Mouse (Mus musculus) G1E (cell line): Measurements from ENCODE around the gene Cep152. TPM values are rescaled to one million over a fixed set of nuclear protein-coding genes. Genes with fewer than 3 reads are reported as not detected.

Experiments
- ATAC-seq: 2 replicates; pipeline ENCODE4 v1.8.0; 2016; ENCODE audit warnings: mild to moderate bottlenecking; ENCODE audit not compliant: insufficient number of reproducible peaks, poor library complexity, low FRiP score, severe bottlenecking; ENCODE audit errors: extremely low read depth
- DNase-seq: peaks from one replicate; pipeline ENCODE4 v3.0.0; 2012; ENCODE audit warnings: low spot score
- H3K27me3 ChIP-seq: 2 replicates; pipeline ENCODE4 v1.6.1; 2012; ENCODE audit warnings: mild to moderate bottlenecking, low read length, inconsistent platforms; ENCODE audit not compliant: insufficient read depth
- H3K36me3 ChIP-seq: replicated peaks from 2 replicates; pipeline ENCODE3; 2012; ENCODE audit warnings: mild to moderate bottlenecking, inconsistent platforms
- H3K4me1 ChIP-seq: 2 replicates; pipeline ENCODE4 v1.6.1; 2012; ENCODE audit warnings: low read depth, low read length, inconsistent platforms, mixed read lengths; ENCODE audit not compliant: insufficient read depth
- H3K4me3 ChIP-seq: 2 replicates; pipeline ENCODE4 v1.5.1; 2012; ENCODE audit warnings: low read depth, mild to moderate bottlenecking, inconsistent platforms, low read length, moderate library complexity, mixed read lengths
- H3K9me3 ChIP-seq: replicated peaks from 2 replicates; pipeline ENCODE4 v1.6.1; 2012; ENCODE audit warnings: inconsistent platforms
- CTCF ChIP-seq: IDR thresholded peaks from 2 replicates; pipeline ENCODE4 v1.5.1; 2012; ENCODE audit warnings: low read depth, low read length, inconsistent platforms, mixed read lengths
- GATA1 ChIP-seq: IDR thresholded peaks from 2 replicates; pipeline ENCODE4 v1.6.1; 2012; ENCODE audit warnings: borderline replicate concordance, low read length, inconsistent platforms, mixed read lengths
- GATA2 ChIP-seq: IDR thresholded peaks from 2 replicates; pipeline ENCODE4 v1.6.1; 2012; ENCODE audit warnings: low read depth, low read length, inconsistent platforms, borderline replicate concordance
- POLR2AphosphoS5 ChIP-seq: IDR thresholded peaks from 2 replicates; pipeline ENCODE4 v1.6.1; 2012; ENCODE audit warnings: low read depth, low read length, inconsistent platforms; ENCODE audit not compliant: insufficient replicate concordance
- TAL1 ChIP-seq: conservative IDR thresholded peaks from 2 replicates; pipeline ENCODE4 v1.6.1; 2012; ENCODE audit warnings: low read depth, low read length, inconsistent platforms, mixed read lengths
- polyA plus RNA-seq: library from polyadenylated mRNA; stranded (reverse); fragments of >175 nt; gene quantifications from 2 replicates; pipeline ENCODE4 v1.2.3, GENCODE M21; 2012
- total RNA-seq, 2 experiments: library from RNA; stranded (forward) in 1 of 2; stranded (reverse) in 1 of 2; fragments of 200-1000 nt in 1 of 2; fragments of >200 nt in 1 of 2; fragmentation: Nextera tagmentation in 1 of 2; gene quantifications; 2 replicates each; pipeline ENCODE4 v1.2.3; 2014 to 2017

The Cep152 gene
- total and polyA plus RNA-seq, 3 experiments = 2.3 to 17.6 (median 8.0) TPM

DNA sequence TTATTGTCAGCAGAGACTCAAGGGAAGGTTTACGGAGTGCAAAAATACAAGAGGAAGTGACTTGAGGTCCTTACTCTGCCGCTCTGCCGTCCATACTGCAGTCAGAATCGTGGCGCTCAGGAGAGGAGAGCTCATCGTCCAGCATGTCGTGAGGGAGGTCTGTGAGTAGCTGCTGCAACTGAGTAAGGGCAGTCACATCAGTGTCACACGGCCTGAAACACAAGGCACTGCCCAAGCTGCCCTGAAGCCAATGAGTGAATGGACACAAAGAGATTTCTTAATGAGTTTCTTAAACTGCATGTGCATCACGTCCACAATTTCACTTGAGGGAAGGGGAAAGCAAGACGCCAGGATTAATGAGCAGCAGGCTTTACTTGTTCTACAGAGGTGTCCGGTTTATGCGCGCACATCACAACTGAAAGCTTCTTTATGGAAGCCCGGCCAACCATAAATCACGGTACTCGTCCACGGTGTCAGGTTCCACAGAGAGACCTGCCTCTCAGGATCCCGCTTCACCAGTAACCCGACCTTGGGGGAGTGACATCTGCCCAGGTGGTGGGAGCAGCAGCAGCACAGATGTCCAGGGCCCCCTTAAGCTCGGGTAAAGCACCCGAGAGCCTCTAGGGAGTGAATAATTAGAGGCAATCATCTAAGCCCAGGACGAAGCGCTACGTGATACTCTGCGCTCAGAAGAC is 4.6 kb downstream of the Cep152 start:
- Histone ChIP-seq H3K4me1 (peaks cover 20% of the 10 kb centered on the region), H3K4me3 (no peak overlapping the region), H3K27me3 (no peaks in the 10 kb centered on the region), H3K9me3 (no peaks in the 10 kb centered on the region), H3K36me3 (peaks cover 71% of the 10 kb centered on the region)
- ATAC-seq (no peak), DNase-seq (no peak)
- TF ChIP-seq TAL1 (no peak), GATA1 (no peak), GATA2 (no peak), CTCF (no peak), POLR2AphosphoS5 (no peak)

DNA sequence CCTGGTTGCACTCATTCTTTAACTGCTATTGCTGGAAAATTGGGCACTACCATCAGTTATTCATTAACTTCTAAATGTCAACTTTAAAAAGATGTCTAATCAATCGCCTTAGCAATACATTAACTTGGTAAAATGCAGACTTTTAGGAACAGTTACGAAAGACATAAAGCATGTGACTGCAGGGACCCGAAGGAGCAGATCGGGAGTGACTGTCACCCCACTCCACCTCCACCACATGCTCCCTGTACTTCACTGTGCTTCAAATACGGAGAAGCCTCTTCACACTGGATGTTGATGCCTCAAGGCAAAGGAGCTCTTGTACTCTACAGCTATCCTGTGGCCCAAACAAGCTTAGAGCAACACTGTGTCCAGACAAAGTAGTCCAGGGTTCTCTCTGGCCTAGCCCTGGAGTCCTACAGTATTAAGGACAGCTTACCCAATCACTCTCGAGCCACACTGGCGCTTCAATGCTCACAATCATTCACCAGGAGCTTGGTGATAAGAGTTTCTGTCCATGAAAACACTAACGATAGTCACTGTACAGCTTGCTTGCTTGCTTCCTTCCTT is 9.0 kb downstream of the Cep152 start:
- Histone ChIP-seq H3K9me3 (no peaks in the 10 kb centered on the region), H3K36me3 (peaks cover 94% of the 10 kb centered on the region), H3K4me1 (no peaks in the 10 kb centered on the region), H3K27me3 (no peaks in the 10 kb centered on the region), H3K4me3 (no peak overlapping the region)
- ATAC-seq = no peak
- TF ChIP-seq GATA1 = no peak
- TF ChIP-seq POLR2AphosphoS5 = no peak
- TF ChIP-seq TAL1 = no peak
- no peak for TF ChIP-seq GATA2
- no peak for TF ChIP-seq CTCF
- DNase-seq = no peak

DNA sequence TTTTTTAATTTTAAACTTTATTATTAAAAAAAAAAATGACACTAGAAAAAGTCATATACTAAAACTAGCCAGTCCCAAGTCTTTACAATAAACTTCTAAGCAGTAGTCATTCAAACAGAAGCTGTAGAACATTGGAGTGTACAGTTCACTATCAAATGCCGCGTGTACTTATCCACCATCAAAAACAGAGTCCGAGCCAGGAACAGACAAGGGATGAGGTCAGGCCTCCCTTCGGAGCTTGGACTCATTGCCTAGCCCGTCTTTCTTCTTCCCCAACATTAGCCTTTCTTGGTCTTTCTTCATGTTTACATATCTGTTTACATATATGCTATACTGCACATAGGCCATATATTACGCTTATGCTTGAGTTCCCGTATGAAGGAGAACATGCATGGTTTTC is 9.5 kb downstream of the Cep152 start:
- ATAC-seq (no peak), DNase-seq (no peak)
- H3K4me3 ChIP-seq = no peak overlapping the region
- TF ChIP-seq GATA2 = no peak
- no peak for TF ChIP-seq TAL1
- TF ChIP-seq GATA1 = no peak
- no peak for TF ChIP-seq CTCF
- TF ChIP-seq POLR2AphosphoS5 = no peak
- no peaks in the 10 kb centered on the region for H3K4me1 ChIP-seq
- no peaks in the 10 kb centered on the region for H3K27me3 ChIP-seq
- H3K9me3 ChIP-seq = no peaks in the 10 kb centered on the region
- peaks cover 93% of the 10 kb centered on the region for H3K36me3 ChIP-seq

DNA sequence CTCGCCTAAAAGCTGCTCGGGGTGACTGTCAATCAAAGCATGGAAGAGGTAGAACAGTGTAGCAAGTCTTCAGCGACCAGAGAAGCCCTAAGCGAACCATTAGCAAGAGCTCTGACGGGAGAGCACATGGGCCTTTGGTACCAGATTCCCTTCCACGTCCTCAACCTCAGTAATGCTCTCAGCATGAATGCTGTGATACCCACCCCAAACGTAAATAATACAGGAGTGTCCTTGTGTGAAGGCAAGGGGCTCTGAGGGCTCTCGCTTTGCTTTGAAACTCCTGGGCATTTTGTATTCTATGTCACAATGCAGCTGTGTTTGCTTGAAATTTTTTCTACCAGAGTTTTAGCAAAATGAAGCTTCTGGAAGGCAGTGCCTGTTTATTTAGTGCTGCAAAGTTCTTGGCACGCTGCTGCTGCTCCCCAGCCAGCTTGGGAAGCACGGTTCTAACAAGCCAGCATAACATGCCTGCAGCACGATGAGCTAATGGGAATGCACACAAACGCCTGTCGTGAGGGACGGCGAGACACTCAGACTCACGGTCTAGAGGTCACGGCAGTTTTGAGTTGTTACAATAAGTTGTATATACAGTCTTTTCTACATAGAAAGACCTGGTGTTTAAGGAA is 18.6 kb downstream of the Cep152 start:
- no peak for ATAC-seq
- H3K9me3 ChIP-seq = no peaks in the 10 kb centered on the region
- no peak for DNase-seq
- no peak overlapping the region for H3K4me3 ChIP-seq
- no peaks in the 10 kb centered on the region for H3K4me1 ChIP-seq
- peaks cover 90% of the 10 kb centered on the region for H3K36me3 ChIP-seq
- no peak for TF ChIP-seq POLR2AphosphoS5
- no peak for TF ChIP-seq TAL1
- TF ChIP-seq GATA2 = no peak
- no peak for TF ChIP-seq CTCF
- no peak for TF ChIP-seq GATA1
- no peaks in the 10 kb centered on the region for H3K27me3 ChIP-seq

DNA sequence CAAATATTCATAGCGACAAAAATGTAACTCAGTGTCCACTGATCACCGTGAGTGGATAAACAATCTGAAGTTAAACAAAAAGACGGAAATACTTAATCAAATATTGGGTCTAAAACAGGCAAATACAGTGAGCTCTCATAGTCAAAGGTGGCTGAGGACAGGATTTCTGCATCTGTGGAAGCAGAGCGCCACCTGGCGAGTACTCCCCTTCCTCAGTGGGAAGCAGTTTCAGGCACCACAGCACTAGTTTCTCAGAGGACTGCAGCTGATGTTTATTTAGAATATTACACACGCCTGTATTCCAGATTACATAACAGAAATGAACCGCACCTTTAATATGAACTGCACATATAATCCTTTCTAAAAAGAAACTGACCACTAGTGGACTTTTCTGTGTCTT is 20.3 kb downstream of the Cep152 start:
- Histone ChIP-seq H3K9me3 (no peaks in the 10 kb centered on the region), H3K36me3 (peaks cover 92% of the 10 kb centered on the region), H3K4me1 (no peaks in the 10 kb centered on the region), H3K4me3 (no peak overlapping the region), H3K27me3 (no peaks in the 10 kb centered on the region)
- DNase-seq = peak; percentile 6
- TF ChIP-seq CTCF (no peak), GATA2 (no peak), TAL1 (no peak), GATA1 (no peak), POLR2AphosphoS5 (no peak)
- peak; percentile 60; the same call in 1 of the 2 replicates for ATAC-seq

DNA sequence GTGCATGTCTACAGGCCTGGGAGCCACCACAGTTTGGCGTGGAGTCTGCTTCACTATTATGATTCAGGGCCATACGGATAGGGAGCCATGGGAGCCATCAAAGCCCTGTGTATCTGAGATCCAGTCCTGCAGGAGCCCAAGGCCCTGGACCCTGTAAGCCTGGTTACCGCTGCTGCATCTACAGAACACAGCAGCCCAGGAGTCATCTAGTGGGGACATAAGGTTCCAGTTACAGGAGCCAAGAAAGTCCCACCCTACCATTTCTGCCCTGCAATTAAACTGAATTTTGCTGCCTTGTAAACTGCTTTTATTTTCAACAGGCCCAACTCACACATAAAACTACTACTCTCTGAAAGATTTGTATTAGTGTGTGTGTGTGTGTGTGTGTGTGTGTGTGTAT is 21.9 kb downstream of the Cep152 start:
- Histone ChIP-seq H3K9me3 (no peaks in the 10 kb centered on the region), H3K4me1 (no peaks in the 10 kb centered on the region), H3K27me3 (no peaks in the 10 kb centered on the region), H3K4me3 (no peak overlapping the region), H3K36me3 (peaks cover 93% of the 10 kb centered on the region)
- TF ChIP-seq CTCF = no peak
- TF ChIP-seq GATA1 = no peak
- no peak for TF ChIP-seq TAL1
- TF ChIP-seq GATA2 = no peak
- no peak for TF ChIP-seq POLR2AphosphoS5
- ATAC-seq = no peak
- no peak for DNase-seq
